Mouse (Mus musculus): ENCODE data around the gene Ezh2. TPM values are rescaled to one million over a fixed set of nuclear protein-coding genes. Genes with fewer than 3 reads are reported as not detected.

Gene Ezh2
- polyA plus RNA-seq (2012) = 34.4 and 46.0 TPM in 2 replicates

DNA sequence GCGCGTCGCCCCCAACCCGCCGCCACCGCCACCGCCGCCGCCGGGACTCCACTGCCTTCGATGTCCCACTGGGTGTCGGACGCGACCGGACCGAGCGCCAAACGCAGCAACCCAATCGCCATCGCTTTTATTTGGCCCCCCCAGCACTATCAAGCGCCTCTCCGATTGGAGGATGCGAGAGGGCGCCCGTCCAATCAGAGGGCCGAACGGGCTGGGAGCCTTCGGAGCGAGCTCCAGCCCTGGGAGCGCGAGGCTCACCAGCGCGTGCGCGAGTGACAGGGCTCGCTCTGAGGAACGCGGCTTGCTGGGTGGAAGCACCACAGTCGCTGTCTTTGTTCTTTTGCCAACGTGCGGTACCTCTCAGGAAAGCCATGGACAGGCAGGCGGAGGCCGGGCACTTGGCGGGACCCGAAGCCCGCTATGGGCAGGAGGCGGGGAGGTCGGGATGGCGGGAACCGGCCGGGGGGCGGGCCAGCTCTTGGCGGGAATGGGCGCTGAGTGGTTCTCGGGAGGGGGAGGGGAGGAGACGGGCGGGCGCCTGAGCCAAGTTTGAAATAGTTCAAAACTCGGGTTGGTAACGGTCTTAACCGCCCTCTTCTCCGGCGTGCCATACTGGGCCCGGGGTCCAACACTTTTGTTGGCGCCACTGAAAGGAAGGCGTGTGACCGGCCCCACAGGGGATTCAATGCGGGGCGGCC lies at the start of gene Ezh2:
Ezh2 (minus strand) TSS at position 416 of the 698 bp plus-strand sequence.

Other genes with a start within 250 kb of the Ezh2 start
- 11.7 and 22.2 TPM in 2 replicates for gene Cul1, start 141.9 kb downstream of the Ezh2 start, polyA plus RNA-seq (2012)
- 16.3 and 22.2 TPM in 2 replicates for gene Pdia4, start 218.1 kb upstream of the Ezh2 start, polyA plus RNA-seq (2012)
- gene Zfp786, start 235.5 kb upstream of the Ezh2 start, polyA plus RNA-seq (2012) = 0.17 and 0.45 TPM in 2 replicates
- 6.6 TPM in 2 replicates for gene Zfp398, start 240.3 kb upstream of the Ezh2 start, polyA plus RNA-seq (2012)

Data from megakaryocyte-erythroid progenitor cell, adult 5 weeks (primary cell).